Mouse (Mus musculus): ENCODE data around the gene Bnipl. TPM values are rescaled to one million over a fixed set of nuclear protein-coding genes. Genes with fewer than 3 reads are reported as not detected.

The Bnipl gene
- total and polyA plus RNA-seq, 2 experiments from 2014 or later, result not detected

DNA sequence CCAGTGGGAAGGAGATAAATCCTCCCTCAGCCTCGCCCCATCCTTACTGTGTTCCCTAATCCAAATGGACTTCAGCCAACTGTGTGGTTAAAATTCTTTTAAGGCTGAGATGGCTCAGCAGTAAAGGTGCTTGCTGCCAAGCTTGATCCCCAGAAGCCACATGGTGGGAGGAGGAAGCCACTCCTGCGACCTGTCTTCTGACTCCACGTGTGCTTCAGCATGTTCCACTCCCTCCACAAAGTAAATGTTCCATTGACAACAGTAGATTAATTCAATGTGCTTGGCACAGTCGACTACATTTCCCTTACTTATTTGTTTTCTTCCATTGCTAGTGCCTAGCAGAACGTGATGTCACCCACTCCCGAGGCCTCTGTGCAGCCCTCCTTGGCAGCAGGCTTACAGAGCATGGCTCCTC lies 56.3 kb downstream of the Bnipl start:
- no peak for TF ChIP-seq CTCF (IDR thresholded peaks at IDR 0.05)
- Histone ChIP-seq H3K27ac (ENCODE audit: low read depth, low read length) (no peak overlapping the region), H3K4me3 (ENCODE audit: low read depth, low read length) (no peak overlapping the region), H3K4me2 (ENCODE audit: low read depth, low read length, poor library complexity, severe bottlenecking) (no peak overlapping the region), H3K9me3 (ENCODE audit: low read length) (no peaks in the 10 kb centered on the region), H3K4me1 (ENCODE audit: insufficient read depth, low read length) (no peaks in the 10 kb centered on the region), H3K27me3 (ENCODE audit: insufficient read depth, low read length) (no peaks in the 10 kb centered on the region), H3K36me3 (ENCODE audit: insufficient read depth, low read length) (peaks cover 17% of the 10 kb centered on the region), H3K9ac (replicated peaks; ENCODE audit: low read length, poor library complexity, severe bottlenecking) (no peak overlapping the region)
- DNase-seq (ENCODE audit: low spot score), result peak; percentile 43
- no peak for ATAC-seq (ENCODE audit: low FRiP score)
- 67% methylated on average over 6 of the region's 6 CpGs for WGBS

Other genes starting within 250 kb of the Bnipl start
- 25.7 and 30.0 TPM in 2 replicates for gene Zfp687, start 235.7 kb downstream of the Bnipl start, total RNA-seq (2014; rRNA removed)
- gene Zfp687, start 235.7 kb downstream of the Bnipl start, polyA plus RNA-seq (2015; fragmentation: Nextera tagmentation; extraction: Ambion mirVana), result 13.3 and 15.6 TPM in 2 replicates
- 179 and 200 TPM in 2 replicates for gene Psmd4, start 208.6 kb downstream of the Bnipl start, total RNA-seq (2014; rRNA removed)
- gene Psmd4, start 208.6 kb downstream of the Bnipl start, polyA plus RNA-seq (2015; fragmentation: Nextera tagmentation; extraction: Ambion mirVana), result 262 and 267 TPM in 2 replicates
- 20.1 and 21.6 TPM in 2 replicates for gene Pip5k1a, start 144.3 kb downstream of the Bnipl start, total RNA-seq (2014; rRNA removed)
- 12.9 and 13.3 TPM in 2 replicates for gene Pip5k1a, start 144.3 kb downstream of the Bnipl start, polyA plus RNA-seq (2015; fragmentation: Nextera tagmentation; extraction: Ambion mirVana)
- 69.6 and 84.7 TPM in 2 replicates for gene Vps72, start 140.2 kb downstream of the Bnipl start, total RNA-seq (2014; rRNA removed)
- gene Vps72, start 140.2 kb downstream of the Bnipl start, polyA plus RNA-seq (2015; fragmentation: Nextera tagmentation; extraction: Ambion mirVana), result 131 and 136 TPM in 2 replicates
- gene Tmod4, start 126.7 kb downstream of the Bnipl start, total RNA-seq (2014; rRNA removed), result not detected in 2 replicates
- 0.41 and 0.49 TPM in 2 replicates for gene Tmod4, start 126.7 kb downstream of the Bnipl start, polyA plus RNA-seq (2015; fragmentation: Nextera tagmentation; extraction: Ambion mirVana)
- 47.6 and 60.4 TPM in 2 replicates for gene Scnm1, start 117.2 kb downstream of the Bnipl start, total RNA-seq (2014; rRNA removed)
- gene Scnm1, start 117.2 kb downstream of the Bnipl start, polyA plus RNA-seq (2015; fragmentation: Nextera tagmentation; extraction: Ambion mirVana), result 69.6 and 82.7 TPM in 2 replicates
- 35.3 and 42.2 TPM in 2 replicates for gene Lysmd1, start 117.1 kb downstream of the Bnipl start, total RNA-seq (2014; rRNA removed)
- gene Lysmd1, start 117.1 kb downstream of the Bnipl start, polyA plus RNA-seq (2015; fragmentation: Nextera tagmentation; extraction: Ambion mirVana), result 50.9 and 51.9 TPM in 2 replicates
- gene Tnfaip8l2, start 108.8 kb downstream of the Bnipl start, total RNA-seq (2014; rRNA removed), result 0.93 and 1.2 TPM in 2 replicates
- 2.2 and 2.8 TPM in 2 replicates for gene Tnfaip8l2, start 108.8 kb downstream of the Bnipl start, polyA plus RNA-seq (2015; fragmentation: Nextera tagmentation; extraction: Ambion mirVana)
- gene Sema6c, start 90.7 kb downstream of the Bnipl start, total RNA-seq (2014; rRNA removed), result 126 and 148 TPM in 2 replicates
- 17.1 and 18.4 TPM in 2 replicates for gene Sema6c, start 90.7 kb downstream of the Bnipl start, polyA plus RNA-seq (2015; fragmentation: Nextera tagmentation; extraction: Ambion mirVana)
- 6.5 and 7.6 TPM in 2 replicates for gene Gabpb2, start 33.3 kb downstream of the Bnipl start, total RNA-seq (2014; rRNA removed)
- 1.5 and 1.6 TPM in 2 replicates for gene Gabpb2, start 33.3 kb downstream of the Bnipl start, polyA plus RNA-seq (2015; fragmentation: Nextera tagmentation; extraction: Ambion mirVana)
- 35.0 and 54.7 TPM in 2 replicates for gene Cdc42se1, start 22.5 kb downstream of the Bnipl start, total RNA-seq (2014; rRNA removed)
- 40.9 and 41.4 TPM in 2 replicates for gene Cdc42se1, start 22.5 kb downstream of the Bnipl start, polyA plus RNA-seq (2015; fragmentation: Nextera tagmentation; extraction: Ambion mirVana)
- gene Mllt11, start 19.0 kb downstream of the Bnipl start, total RNA-seq (2014; rRNA removed), result 301 and 367 TPM in 2 replicates
- gene Mllt11, start 19.0 kb downstream of the Bnipl start, polyA plus RNA-seq (2015; fragmentation: Nextera tagmentation; extraction: Ambion mirVana), result 738 and 774 TPM in 2 replicates
- 0.24 and 0.49 TPM in 2 replicates for gene Gm128, start 9.6 kb downstream of the Bnipl start, total RNA-seq (2014; rRNA removed)
- 0.19 and 0.27 TPM in 2 replicates for gene Gm128, start 9.6 kb downstream of the Bnipl start, polyA plus RNA-seq (2015; fragmentation: Nextera tagmentation; extraction: Ambion mirVana)
- gene Mindy1, start 30.2 kb upstream of the Bnipl start, total RNA-seq (2014; rRNA removed), result 36.5 and 37.1 TPM in 2 replicates
- 34.8 and 36.5 TPM in 2 replicates for gene Mindy1, start 30.2 kb upstream of the Bnipl start, polyA plus RNA-seq (2015; fragmentation: Nextera tagmentation; extraction: Ambion mirVana)
- 78.9 and 93.8 TPM in 2 replicates for gene Prune1, start 30.9 kb upstream of the Bnipl start, total RNA-seq (2014; rRNA removed)
- 77.3 and 84.0 TPM in 2 replicates for gene Prune1, start 30.9 kb upstream of the Bnipl start, polyA plus RNA-seq (2015; fragmentation: Nextera tagmentation; extraction: Ambion mirVana)
- 0.27 TPM in 1 of 2 replicates, not detected in the other for gene Anxa9, start 56.0 kb upstream of the Bnipl start, total RNA-seq (2014; rRNA removed)
- gene Anxa9, start 56.0 kb upstream of the Bnipl start, polyA plus RNA-seq (2015; fragmentation: Nextera tagmentation; extraction: Ambion mirVana), result 0.32 TPM in 2 replicates
- 58.5 and 62.7 TPM in 2 replicates for gene Cers2, start 63.6 kb upstream of the Bnipl start, total RNA-seq (2014; rRNA removed)
- gene Cers2, start 63.6 kb upstream of the Bnipl start, polyA plus RNA-seq (2015; fragmentation: Nextera tagmentation; extraction: Ambion mirVana), result 82.5 and 83.9 TPM in 2 replicates
- gene Setdb1, start 106.0 kb upstream of the Bnipl start, total RNA-seq (2014; rRNA removed), result 44.4 and 46.2 TPM in 2 replicates
- 27.4 and 28.4 TPM in 2 replicates for gene Setdb1, start 106.0 kb upstream of the Bnipl start, polyA plus RNA-seq (2015; fragmentation: Nextera tagmentation; extraction: Ambion mirVana)
- gene 4930558C23Rik, start 151.6 kb upstream of the Bnipl start, total RNA-seq (2014; rRNA removed), result not detected in 2 replicates
- not detected in 2 replicates for gene 4930558C23Rik, start 151.6 kb upstream of the Bnipl start, polyA plus RNA-seq (2015; fragmentation: Nextera tagmentation; extraction: Ambion mirVana)
- gene Arnt, start 183.2 kb upstream of the Bnipl start, total RNA-seq (2014; rRNA removed), result 12.4 and 25.7 TPM in 2 replicates
- gene Arnt, start 183.2 kb upstream of the Bnipl start, polyA plus RNA-seq (2015; fragmentation: Nextera tagmentation; extraction: Ambion mirVana), result 6.9 and 8.7 TPM in 2 replicates
- 3.6 and 6.5 TPM in 2 replicates for gene Ctsk, start 248.1 kb upstream of the Bnipl start, total RNA-seq (2014; rRNA removed)
- gene Ctsk, start 248.1 kb upstream of the Bnipl start, polyA plus RNA-seq (2015; fragmentation: Nextera tagmentation; extraction: Ambion mirVana), result 7.7 and 10.1 TPM in 2 replicates